Mouse (Mus musculus) embryonic facial prominence, embryonic 14.5 days (tissue): ENCODE measurements around the gene Tceal5. TPM values are rescaled to one million over a fixed set of nuclear protein-coding genes. Genes with fewer than 3 reads are reported as not detected.
"Not testable (repeated sequence)": the region's sequence is repeated elsewhere in the genome, so short reads cannot be mapped to it uniquely, and the experiment has no call there.

Experiments
- ATAC-seq: fragments of 200-750 bp; cut with Nextera tagmentation; 2 replicates; pipeline ENCODE4 v1.8.0; 2017; ENCODE audit warnings: low read depth, moderate number of reproducible peaks, moderate TSS enrichment
- DNase-seq: peaks from one replicate; pipeline ENCODE4 v3.0.0-alpha.2; 2015; ENCODE audit warnings: low spot score
- H3K27ac ChIP-seq: fragments of 300-500 bp; sonication (generic); replicated peaks from 2 replicates; pipeline ENCODE4 v1.5.1; 2014; ENCODE audit warnings: low read depth, mild to moderate bottlenecking, low read length, moderate library complexity
- H3K27me3 ChIP-seq: fragments of 300-500 bp; sonication (generic); replicated peaks from 2 replicates; pipeline ENCODE4 v1.6.1; 2014; ENCODE audit warnings: low read length; ENCODE audit not compliant: control insufficient read depth, insufficient read depth
- H3K36me3 ChIP-seq: fragments of 300-500 bp; sonication (generic); 2 replicates; pipeline ENCODE4 v1.6.1; 2014; ENCODE audit warnings: low read length, mixed read lengths; ENCODE audit not compliant: control insufficient read depth, insufficient read depth
- H3K4me1 ChIP-seq: fragments of 300-500 bp; sonication (generic); 2 replicates; pipeline ENCODE4 v1.6.1; 2014; ENCODE audit warnings: antibody characterized with exemption, low read length; ENCODE audit not compliant: control insufficient read depth, insufficient read depth
- H3K4me2 ChIP-seq: fragments of 300-500 bp; sonication (generic); 2 replicates; pipeline ENCODE4 v1.6.1; 2014; ENCODE audit warnings: low read depth, mild to moderate bottlenecking, low read length, moderate library complexity, mixed read lengths
- H3K4me3 ChIP-seq: fragments of 300-500 bp; sonication (generic); 2 replicates; pipeline ENCODE4 v1.5.1; 2014; ENCODE audit warnings: low read depth, mild to moderate bottlenecking, low read length
- H3K9ac ChIP-seq: fragments of 300-500 bp; sonication (generic); 2 replicates; pipeline ENCODE4 v1.6.1; 2014; ENCODE audit warnings: low read depth, mild to moderate bottlenecking, low read length, moderate library complexity, mixed read lengths
- H3K9me3 ChIP-seq: fragments of 300-500 bp; sonication (generic); 2 replicates; pipeline ENCODE4 v1.6.1; 2016; ENCODE audit warnings: low read length; ENCODE audit not compliant: control insufficient read depth
- WGBS: fragments of 180-500 bp; shearing (Covaris S2); extraction: QIAGEN DNeasy Blood & Tissue Kit; methylation state at CpG from one replicate; pipeline ENCODE4 v1.1.7; 2014; 5-methylcytosine and 5-hydroxymethylcytosine counted together
- polyA plus RNA-seq: library from polyadenylated mRNA; unstranded; fragments of >200 nt; fragmentation: Nextera tagmentation; extraction: Ambion mirVana; gene quantifications from 2 replicates; pipeline ENCODE4 v1.2.1, GENCODE M21; 2014

Gene Tceal5
- polyA plus RNA-seq, 1 experiment from 2014 or later, result 7.0 TPM

GRCm38 (mm10) chrX:136227768-136228167 lies 24.1 kb upstream of the Tceal5 start:
- Histone ChIP-seq H3K27ac (no peak overlapping the region), H3K36me3 (no peaks in the 10 kb centered on the region), H3K4me1 (no peaks in the 10 kb centered on the region), H3K27me3 (peaks cover 5% of the 10 kb centered on the region), H3K4me2 (no peak overlapping the region), H3K9me3 (no peaks in the 10 kb centered on the region), H3K4me3 (no peak overlapping the region), H3K9ac (no peak overlapping the region)
- WGBS, result 48% methylated on average over 5 of the region's 5 CpGs
- DNase-seq (peak; percentile 44), ATAC-seq (no peak)

- Histone ChIP-seq H3K4me3 (no peak overlapping the region), H3K36me3 (no peaks in the 10 kb centered on the region), H3K9ac (no peak overlapping the region), H3K27ac (no peak overlapping the region), H3K4me2 (no peak overlapping the region), H3K9me3 (no peaks in the 10 kb centered on the region), H3K27me3 (peaks cover 5% of the 10 kb centered on the region), H3K4me1 (no peaks in the 10 kb centered on the region)
- 63% methylated on average over 6 of the region's 6 CpGs for WGBS
- DNase-seq, result peak; percentile 28
- ATAC-seq, result peak; percentile 47; the same call in 1 of the 2 replicates
Observed at GRCm38 (mm10) chrX:136223714-136224113, 20.0 kb upstream of the Tceal5 start.

- Histone ChIP-seq H3K4me1 (no peaks in the 10 kb centered on the region), H3K27me3 (no peaks in the 10 kb centered on the region), H3K4me3 (no peak overlapping the region), H3K36me3 (no peaks in the 10 kb centered on the region), H3K4me2 (no peak overlapping the region), H3K9ac (no peak overlapping the region), H3K27ac (no peak overlapping the region), H3K9me3 (no peaks in the 10 kb centered on the region)
- DNase-seq (peak; percentile 46), ATAC-seq (no peak)
- WGBS, result 52% methylated on average over 1 of the region's 1 CpGs
Observed at GRCm38 (mm10) chrX:136216303-136216702, 12.6 kb upstream of the Tceal5 start.

GRCm38 (mm10) chrX:136214729-136215677 lies 11.3 kb upstream of the Tceal5 start, which contains the start of the genes Tceal7 and Bex1:
TSS of gene Tceal7 (plus strand) at chrX:136214779.
TSS of gene Bex1 (minus strand) at chrX:136215513.
- Histone ChIP-seq H3K4me2 (peak within 1 kb of the TSS; percentile 46), H3K9ac (0 out of 2 replicates have a peak within 1 kb of the TSS, but pooled peaks have one; percentile 1), H3K4me3 (peak within 1 kb of the TSS; percentile 30)
- H3K27me3 ChIP-seq, H3K4me1 ChIP-seq, H3K27ac ChIP-seq, H3K9me3 ChIP-seq, DNase-seq, H3K36me3 ChIP-seq: not testable (repeated sequence)
- ATAC-seq, result peak; percentile 93
- WGBS, result 35% methylated on average over 6 of the region's 67 CpGs

GRCm38 (mm10) chrX:136213396-136213795 lies 9.7 kb upstream of the Tceal5 start:
- no peak overlapping the region for H3K27ac ChIP-seq
- no peak overlapping the region for H3K4me3 ChIP-seq
- H3K4me2 ChIP-seq, result no peak overlapping the region
- no peaks in the 10 kb centered on the region for H3K9me3 ChIP-seq
- no peaks in the 10 kb centered on the region for H3K27me3 ChIP-seq
- no peak overlapping the region for H3K9ac ChIP-seq
- DNase-seq, result no peak
- no peak for ATAC-seq
- 61% methylated on average over 2 of the region's 2 CpGs for WGBS
- no peaks in the 10 kb centered on the region for H3K36me3 ChIP-seq
- H3K4me1 ChIP-seq, result no peaks in the 10 kb centered on the region

GRCm38 (mm10) chrX:136204406-136204805 lies 730 bp upstream of the Tceal5 start:
- Histone ChIP-seq H3K27me3 (no peaks in the 10 kb centered on the region; the same call in none of the 2 replicates), H3K36me3 (no peaks in the 10 kb centered on the region), H3K27ac (no peak overlapping the region), H3K4me3 (no peak overlapping the region), H3K9ac (no peak overlapping the region), H3K9me3 (no peaks in the 10 kb centered on the region), H3K4me2 (no peak overlapping the region), H3K4me1 (no peaks in the 10 kb centered on the region)
- DNase-seq, result no peak
- 78% methylated on average over 6 of the region's 6 CpGs for WGBS
- no peak for ATAC-seq

- peak overlapping the region; percentile 44 for H3K4me3 ChIP-seq
- no peaks in the 10 kb centered on the region for H3K4me1 ChIP-seq
- no peaks in the 10 kb centered on the region for H3K9me3 ChIP-seq
- peak overlapping the region; percentile 46; the same call in 1 of the 2 replicates for H3K9ac ChIP-seq
- ATAC-seq (no peak), DNase-seq (no peak)
- H3K4me2 ChIP-seq, result peak overlapping the region; percentile 62
- no peaks in the 10 kb centered on the region for H3K36me3 ChIP-seq
- 0 out of 2 replicates have a peak overlapping the region, but pooled peaks have one; percentile 28 for H3K27ac ChIP-seq
- H3K27me3 ChIP-seq, result no peaks in the 10 kb centered on the region; the same call in none of the 2 replicates
- 32% methylated on average over 7 of the region's 7 CpGs for WGBS
Observed at GRCm38 (mm10) chrX:136203257-136203656, 419 bp downstream of the Tceal5 start.

GRCm38 (mm10) chrX:136196873-136197272 lies 6.8 kb downstream of the Tceal5 start:
- Histone ChIP-seq H3K4me1 (no peaks in the 10 kb centered on the region), H3K27ac (no peak overlapping the region), H3K4me3 (no peak overlapping the region), H3K9ac (no peak overlapping the region), H3K4me2 (no peak overlapping the region), H3K27me3 (no peaks in the 10 kb centered on the region; the same call in 1 of the 2 replicates), H3K9me3 (no peaks in the 10 kb centered on the region), H3K36me3 (no peaks in the 10 kb centered on the region)
- ATAC-seq, result no peak
- WGBS, result 45% methylated on average over 1 of the region's 1 CpGs
- no peak for DNase-seq
